Mouse (Mus musculus): Measurements from ENCODE around the gene Dennd2c. TPM values are rescaled to one million over a fixed set of nuclear protein-coding genes. Genes with fewer than 3 reads are reported as not detected.

Gene Dennd2c
- 0.75 and 1.2 TPM in 2 replicates for polyA plus RNA-seq (2012; rRNA removed)

DNA sequence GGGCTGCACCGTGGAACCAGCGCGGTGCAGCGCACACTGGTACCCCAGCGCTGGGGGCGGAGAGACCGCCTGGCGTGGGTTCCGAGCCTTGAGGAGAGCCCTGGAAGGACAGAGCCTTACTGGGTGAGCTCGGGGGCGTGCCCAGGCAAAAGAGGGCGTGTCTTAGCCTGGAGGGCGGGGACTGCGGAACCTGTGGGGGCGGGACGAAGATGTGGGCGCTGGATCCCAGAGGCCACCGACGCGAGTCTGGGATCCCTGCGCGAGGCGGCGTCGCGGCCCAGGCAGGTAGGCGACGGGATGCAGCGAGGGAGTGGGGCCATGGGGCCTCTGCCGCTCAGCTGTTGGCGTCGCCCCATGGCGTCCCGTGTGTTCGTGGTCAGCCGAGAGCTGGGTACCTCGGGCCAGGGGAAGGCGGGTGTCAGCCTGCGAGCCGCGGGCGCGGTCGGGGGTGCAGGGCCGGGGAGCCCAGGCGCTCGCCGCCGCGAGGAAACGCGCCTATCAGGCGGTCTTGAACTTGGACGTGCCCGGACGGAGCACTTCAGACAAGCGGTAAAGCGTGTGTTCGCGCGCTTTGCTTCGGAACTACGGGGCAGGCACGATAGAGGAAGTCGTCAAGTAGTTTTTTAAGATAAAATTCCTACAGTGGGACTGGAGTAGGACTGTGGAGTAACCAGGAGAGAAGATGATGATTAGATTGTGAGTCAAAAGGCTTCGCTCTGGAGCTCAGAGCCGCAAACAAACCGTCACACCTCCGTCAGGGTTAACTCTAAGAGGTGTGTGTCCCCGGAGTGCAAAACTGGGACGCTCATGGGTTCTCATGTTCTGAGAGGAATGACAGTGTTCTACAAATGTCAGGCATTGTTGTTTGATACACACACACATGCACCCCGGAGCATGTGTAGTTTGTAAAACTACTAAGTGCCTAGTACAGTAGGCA is at the start of gene Dennd2c:
Dennd2c (plus strand) TSS at position 151 of the 937 bp plus-strand sequence.
- peaks cover 3% of the 10 kb centered on the region for H3K4me1 ChIP-seq (ENCODE audit: control insufficient read depth, insufficient read depth, insufficient read length)
- TF ChIP-seq POLR2A (IDR thresholded peaks at IDR 0.05; ENCODE audit: low read depth, low read length) (no peak), CTCF (IDR thresholded peaks at IDR 0.05; ENCODE audit: extremely low read depth, insufficient read depth, insufficient read length, insufficient replicate concordance) (no peak)

GRCm38 (mm10) chr3:103056016-103056595 is 46.3 kb upstream of the Dennd2c start:
- H3K4me1 ChIP-seq (ENCODE audit: control insufficient read depth, insufficient read depth, insufficient read length): peaks cover 3% of the 10 kb centered on the region
- H3K4me3 ChIP-seq (ENCODE audit: extremely low read depth, insufficient read depth, insufficient read length): no peak overlapping the region
- TF ChIP-seq POLR2A (IDR thresholded peaks at IDR 0.05; ENCODE audit: low read depth, low read length) (no peak), CTCF (IDR thresholded peaks at IDR 0.05; ENCODE audit: extremely low read depth, insufficient read depth, insufficient read length, insufficient replicate concordance) (no peak)
- no peaks in the 10 kb centered on the region for H3K27me3 ChIP-seq (ENCODE audit: control insufficient read depth, insufficient read depth, low read length)
- no peak overlapping the region for H3K27ac ChIP-seq (ENCODE audit: insufficient read depth, low read length)
- 93% methylated on average over 5 of the region's 5 CpGs for WGBS
- H3K36me3 ChIP-seq (ENCODE audit: control insufficient read depth, insufficient read depth, low read length): peaks cover 25% of the 10 kb centered on the region
- DNase-seq (ENCODE audit: low read depth in 1 of 2, low spot score in 2 of 2): no peak

More for the DNA sequence above, at the start of gene Dennd2c:
- peak within 1 kb of the TSS; percentile 69 for H3K4me3 ChIP-seq (ENCODE audit: extremely low read depth, insufficient read depth, insufficient read length)
- peaks cover 5% of the 10 kb centered on the region; the same call in 1 of the 2 replicates for H3K27me3 ChIP-seq (ENCODE audit: control insufficient read depth, insufficient read depth, low read length)
- no peaks in the 10 kb centered on the region for H3K36me3 ChIP-seq (ENCODE audit: control insufficient read depth, insufficient read depth, low read length)
- peak; percentile 53 to 83 for DNase-seq (ENCODE audit: low read depth in 1 of 2, low spot score in 2 of 2)
- WGBS: 2% methylated on average over 71 of the region's 72 CpGs
- no peak within 1 kb of the TSS for H3K27ac ChIP-seq (ENCODE audit: insufficient read depth, low read length)

DNA sequence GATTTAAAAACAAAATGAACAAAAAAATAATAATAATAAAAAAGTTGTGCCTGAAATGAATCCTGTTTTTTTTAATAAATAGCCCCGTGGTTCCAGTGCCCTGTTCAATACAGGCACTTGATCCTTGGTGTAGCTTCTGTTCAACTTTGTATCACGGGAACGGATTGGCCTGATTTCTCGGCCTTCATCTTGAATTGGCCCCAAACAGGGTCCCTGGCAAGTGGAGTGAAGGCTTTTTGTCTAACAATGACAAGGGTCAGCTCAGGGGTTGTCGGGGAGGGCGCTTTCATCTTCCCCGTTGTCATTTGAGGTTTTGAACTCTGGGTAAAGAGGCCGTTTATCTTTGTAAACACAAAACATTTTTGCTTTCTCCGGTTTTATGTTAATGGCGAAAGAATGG is 44.7 kb upstream of the Dennd2c start:
- Histone ChIP-seq H3K4me3 (ENCODE audit: extremely low read depth, insufficient read depth, insufficient read length) (peak overlapping the region; percentile 78; the same call in 1 of the 2 replicates), H3K27ac (ENCODE audit: insufficient read depth, low read length) (no peak overlapping the region), H3K27me3 (ENCODE audit: control insufficient read depth, insufficient read depth, low read length) (no peaks in the 10 kb centered on the region), H3K4me1 (ENCODE audit: control insufficient read depth, insufficient read depth, insufficient read length) (peaks cover 3% of the 10 kb centered on the region), H3K36me3 (ENCODE audit: control insufficient read depth, insufficient read depth, low read length) (peaks cover 29% of the 10 kb centered on the region)
- TF ChIP-seq CTCF (IDR thresholded peaks at IDR 0.05; ENCODE audit: extremely low read depth, insufficient read depth, insufficient read length, insufficient replicate concordance) (no peak), POLR2A (IDR thresholded peaks at IDR 0.05; ENCODE audit: low read depth, low read length) (no peak)
- DNase-seq (ENCODE audit: low read depth in 1 of 2, low spot score in 2 of 2): no peak
- WGBS: 18% methylated on average over 10 of the region's 10 CpGs

GRCm38 (mm10) chr3:103058207-103059157 is 43.9 kb upstream of the Dennd2c start, which contains the start of gene Nras:
Gene Nras (plus strand): TSS chr3:103058285.
- peaks cover 3% of the 10 kb centered on the region for H3K4me1 ChIP-seq (ENCODE audit: control insufficient read depth, insufficient read depth, insufficient read length)
- 2% methylated on average over 46 of the region's 46 CpGs for WGBS
- TF ChIP-seq CTCF (IDR thresholded peaks at IDR 0.05; ENCODE audit: extremely low read depth, insufficient read depth, insufficient read length, insufficient replicate concordance): no peak
- TF ChIP-seq POLR2A (IDR thresholded peaks at IDR 0.05; ENCODE audit: low read depth, low read length): peak; percentile 40
- peak within 1 kb of the TSS; percentile 84 for H3K27ac ChIP-seq (ENCODE audit: insufficient read depth, low read length)
- peaks cover 34% of the 10 kb centered on the region for H3K36me3 ChIP-seq (ENCODE audit: control insufficient read depth, insufficient read depth, low read length)
- peak within 1 kb of the TSS; percentile 78 for H3K4me3 ChIP-seq (ENCODE audit: extremely low read depth, insufficient read depth, insufficient read length)
- DNase-seq (ENCODE audit: low read depth in 1 of 2, low spot score in 2 of 2): peak; percentile 79 to 91
- no peaks in the 10 kb centered on the region for H3K27me3 ChIP-seq (ENCODE audit: control insufficient read depth, insufficient read depth, low read length)

GRCm38 (mm10) chr3:103066927-103067326 is 35.5 kb upstream of the Dennd2c start:
- Histone ChIP-seq H3K27me3 (ENCODE audit: control insufficient read depth, insufficient read depth, low read length) (no peaks in the 10 kb centered on the region), H3K27ac (ENCODE audit: insufficient read depth, low read length) (no peak overlapping the region), H3K36me3 (ENCODE audit: control insufficient read depth, insufficient read depth, low read length) (peaks cover 33% of the 10 kb centered on the region), H3K4me1 (ENCODE audit: control insufficient read depth, insufficient read depth, insufficient read length) (no peaks in the 10 kb centered on the region), H3K4me3 (ENCODE audit: extremely low read depth, insufficient read depth, insufficient read length) (no peak overlapping the region)
- 92% methylated on average over 8 of the region's 8 CpGs for WGBS
- DNase-seq (ENCODE audit: low read depth in 1 of 2, low spot score in 2 of 2): no peak
- TF ChIP-seq CTCF (IDR thresholded peaks at IDR 0.05; ENCODE audit: extremely low read depth, insufficient read depth, insufficient read length, insufficient replicate concordance) (no peak), POLR2A (IDR thresholded peaks at IDR 0.05; ENCODE audit: low read depth, low read length) (no peak)

GRCm38 (mm10) chr3:103068971-103069370 is 33.4 kb upstream of the Dennd2c start:
- peaks cover 20% of the 10 kb centered on the region for H3K36me3 ChIP-seq (ENCODE audit: control insufficient read depth, insufficient read depth, low read length)

More at GRCm38 (mm10) chr3:103068971-103069370, 33.4 kb upstream of the Dennd2c start:
- TF ChIP-seq POLR2A (IDR thresholded peaks at IDR 0.05; ENCODE audit: low read depth, low read length): no peak
- no peak for TF ChIP-seq CTCF (IDR thresholded peaks at IDR 0.05; ENCODE audit: extremely low read depth, insufficient read depth, insufficient read length, insufficient replicate concordance)
- Histone ChIP-seq H3K4me1 (ENCODE audit: control insufficient read depth, insufficient read depth, insufficient read length) (no peaks in the 10 kb centered on the region), H3K4me3 (ENCODE audit: extremely low read depth, insufficient read depth, insufficient read length) (no peak overlapping the region), H3K27ac (ENCODE audit: insufficient read depth, low read length) (no peak overlapping the region), H3K27me3 (ENCODE audit: control insufficient read depth, insufficient read depth, low read length) (no peaks in the 10 kb centered on the region)
- WGBS: 94% methylated on average over 6 of the region's 6 CpGs
- no peak for DNase-seq (ENCODE audit: low read depth in 1 of 2, low spot score in 2 of 2)

Measured in spleen, adult 2 months (tissue).